Mouse (Mus musculus): ENCODE measurements around the gene Npcd.

Npcd gene

GRCm38 (mm10) chr15:79803533-79804351, 30.3 kb downstream of the Npcd start:
- no peak for DNase-seq (ENCODE audit: low read depth, low spot score)

DNA sequence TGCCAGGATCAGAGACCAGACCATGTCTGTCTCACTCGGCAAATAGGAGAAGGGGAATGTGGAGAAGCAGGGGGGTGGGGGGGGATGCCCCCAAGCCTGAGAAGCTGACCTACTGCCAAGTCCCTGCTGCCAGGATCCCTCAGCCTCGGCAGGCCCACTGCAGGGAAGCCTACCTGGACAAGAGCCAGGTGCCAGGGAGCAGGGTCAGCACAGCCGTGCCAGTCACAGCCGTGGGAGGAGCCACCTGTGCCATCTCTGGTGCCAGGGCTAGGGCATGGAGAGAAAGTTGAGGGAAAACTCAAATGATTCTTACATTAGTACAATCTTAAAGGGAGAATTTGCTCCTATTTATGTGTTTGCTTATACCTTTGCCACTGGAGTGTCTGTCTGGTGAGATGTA, 31.7 kb downstream of the Npcd start:
- no peak for DNase-seq (ENCODE audit: low read depth, low spot score)

GRCm38 (mm10) chr15:79801646-79802045, 32.4 kb downstream of the Npcd start:
- DNase-seq (ENCODE audit: low read depth, low spot score), result no peak

- DNase-seq (ENCODE audit: low read depth, low spot score), result no peak
Measured at GRCm38 (mm10) chr15:79800701-79801100, 33.3 kb downstream of the Npcd start.

DNA sequence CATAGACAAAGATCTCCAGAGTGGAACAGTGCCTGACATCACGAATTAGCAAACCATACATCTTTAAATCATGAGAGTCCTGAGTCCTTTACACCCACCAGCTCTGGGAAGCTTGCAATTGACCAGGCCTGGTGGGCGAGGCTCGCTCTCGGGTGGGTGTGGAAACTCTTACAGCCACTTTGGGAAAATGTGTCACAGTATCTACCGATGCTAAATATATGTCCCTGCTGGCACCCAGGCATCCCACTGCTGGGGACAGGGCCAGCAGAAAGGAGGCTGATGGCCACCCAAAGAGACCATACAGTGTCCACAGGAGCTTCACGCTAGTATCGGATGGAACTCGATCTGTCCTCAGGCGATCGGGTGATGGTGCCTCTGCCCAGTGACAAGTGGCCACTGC, 35.4 kb downstream of the Npcd start:
- DNase-seq (ENCODE audit: low read depth, low spot score), result no peak

- no peak for DNase-seq (ENCODE audit: low read depth, low spot score)
Measured at GRCm38 (mm10) chr15:79797680-79798079, 36.4 kb downstream of the Npcd start.

- no peak for DNase-seq (ENCODE audit: low read depth, low spot score)
Measured at GRCm38 (mm10) chr15:79797096-79797495, 36.9 kb downstream of the Npcd start.

DNA sequence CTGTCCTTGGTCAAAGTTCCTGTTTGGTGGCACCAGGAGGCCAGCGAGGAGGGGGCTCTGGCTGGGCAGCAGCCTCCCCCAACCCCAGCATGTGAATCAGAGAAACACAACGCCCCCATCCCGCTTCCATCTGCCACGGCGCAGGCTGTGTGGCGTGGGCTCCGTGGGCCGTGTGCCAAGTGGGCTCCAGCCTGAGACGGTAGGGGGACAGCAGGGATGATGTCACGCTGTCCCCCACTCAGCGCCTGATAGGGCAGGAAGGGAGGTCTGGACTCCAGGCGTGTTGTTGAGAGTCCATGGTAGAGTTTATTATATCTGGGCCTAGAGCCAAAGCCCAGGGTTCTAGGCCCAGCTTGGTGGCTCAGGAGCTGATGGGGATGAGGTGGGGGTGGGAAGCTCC, 37.8 kb downstream of the Npcd start:
- no peak for DNase-seq (ENCODE audit: low read depth, low spot score)

DNA sequence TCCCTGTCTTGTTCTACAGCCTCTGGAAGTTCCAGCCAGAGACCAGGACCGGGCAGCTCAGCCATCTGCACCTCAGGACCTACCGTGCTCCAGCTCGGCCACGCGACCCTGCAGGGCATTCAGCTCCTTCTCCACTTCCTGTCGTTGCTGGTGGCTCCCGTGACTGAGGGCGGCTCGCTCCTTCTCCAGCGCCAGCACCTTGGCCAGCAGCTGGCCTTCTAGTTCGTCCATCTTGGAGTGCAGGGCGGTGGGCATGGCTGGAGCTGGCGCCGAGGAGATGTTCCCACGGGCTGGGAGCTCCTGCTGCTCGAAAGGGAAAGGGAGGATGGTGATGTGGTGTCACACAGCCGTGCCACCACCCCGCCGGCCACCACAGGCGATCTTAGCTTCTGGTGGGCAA, 39.9 kb downstream of the Npcd start:
- no peak for DNase-seq (ENCODE audit: low read depth, low spot score)

DNA sequence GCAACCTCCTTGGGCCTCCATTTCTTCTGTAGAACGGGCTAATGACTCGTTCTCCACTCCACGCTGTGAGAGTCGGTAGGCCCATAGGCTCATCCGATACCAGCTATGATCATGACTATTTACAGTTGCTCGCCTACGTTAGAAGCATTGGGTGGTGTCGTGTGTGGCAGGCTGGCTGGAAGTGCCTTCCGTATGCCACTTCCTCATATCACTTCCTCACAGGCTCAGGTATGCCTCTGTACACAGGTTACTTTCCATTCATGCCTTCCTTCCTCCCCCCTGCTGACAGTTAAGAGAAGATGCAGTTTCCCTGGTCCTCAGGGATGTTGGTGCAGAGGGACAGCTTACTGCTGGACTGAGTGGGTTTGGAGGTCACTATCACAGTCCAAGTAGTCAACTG, 41.0 kb downstream of the Npcd start:
- DNase-seq (ENCODE audit: low read depth, low spot score), result no peak

DNA sequence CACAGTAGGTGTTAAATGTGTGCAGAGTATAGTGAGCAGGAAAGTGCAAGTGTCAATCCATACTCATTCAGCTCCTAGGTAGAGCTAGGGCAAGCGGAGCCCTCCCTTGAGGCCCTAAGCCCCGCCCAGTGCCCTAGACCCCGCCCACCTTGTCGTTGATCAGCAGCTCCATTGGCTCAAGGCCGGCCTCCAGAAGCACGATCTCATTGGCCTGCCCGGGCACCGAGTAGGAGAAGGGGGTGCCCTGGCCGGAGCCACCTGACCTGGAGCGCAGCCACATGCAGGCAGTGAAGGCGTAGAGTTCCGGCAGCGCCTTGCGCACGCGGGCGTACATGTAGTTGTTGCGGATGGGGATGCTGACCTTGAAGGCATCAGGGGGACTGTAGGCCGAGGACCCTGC, 41.6 kb downstream of the Npcd start:
- no peak for DNase-seq (ENCODE audit: low read depth, low spot score)

DNA sequence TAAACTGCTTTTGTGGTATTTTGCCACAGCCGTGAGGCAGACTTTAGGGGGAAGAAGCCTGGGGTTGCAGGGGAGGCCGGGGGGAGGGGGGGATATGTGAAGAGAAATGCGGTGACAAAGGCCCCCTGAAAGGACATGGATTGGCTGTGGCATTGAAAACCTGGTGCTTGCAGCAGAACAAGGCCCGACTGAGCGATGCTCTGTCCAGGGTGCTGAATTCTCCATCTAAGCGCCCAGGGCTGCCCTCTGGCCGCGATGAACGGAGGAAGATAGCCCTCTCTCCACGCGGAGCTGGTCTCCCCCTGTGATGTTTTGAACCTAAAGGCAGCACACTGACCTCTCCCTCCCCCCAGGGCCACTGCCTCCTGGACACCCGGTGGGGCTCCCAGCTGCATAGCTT, 42.5 kb downstream of the Npcd start:
- peak; percentile 67 for DNase-seq (ENCODE audit: low read depth, low spot score)

GRCm38 (mm10) chr15:79790905-79791304, 43.1 kb downstream of the Npcd start:
- DNase-seq (ENCODE audit: low read depth, low spot score), result no peak

- DNase-seq (ENCODE audit: low read depth, low spot score), result no peak
Measured at GRCm38 (mm10) chr15:79790111-79790510, 43.9 kb downstream of the Npcd start.

DNA sequence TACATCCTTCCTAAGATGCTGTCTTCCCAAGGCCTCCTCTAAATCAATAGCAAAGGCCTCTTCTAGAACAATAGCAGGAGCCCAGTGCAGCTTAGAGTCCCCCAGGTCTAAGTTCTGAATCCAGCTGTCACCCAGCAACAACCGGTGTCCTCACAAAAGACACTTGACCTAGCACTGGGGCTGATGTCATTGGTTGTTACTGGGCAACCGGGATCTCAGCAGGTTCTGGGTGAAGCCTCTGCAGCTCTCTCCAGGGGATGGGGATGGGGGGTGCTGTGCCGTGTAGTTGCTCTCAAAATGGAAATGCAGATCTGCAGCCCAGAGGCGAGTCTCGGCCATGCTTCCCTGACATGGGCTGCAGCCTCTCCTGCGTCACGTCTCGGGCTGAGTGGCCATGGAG, 46.2 kb downstream of the Npcd start:
- DNase-seq (ENCODE audit: low read depth, low spot score), result no peak

GRCm38 (mm10) chr15:79785056-79785455, 49.0 kb downstream of the Npcd start:
- no peak for DNase-seq (ENCODE audit: low read depth, low spot score)

- DNase-seq (ENCODE audit: low read depth, low spot score), result no peak
Measured at GRCm38 (mm10) chr15:79777749-79778148, 56.3 kb downstream of the Npcd start, which contains the start of gene Dnal4. Gene Dnal4 (minus strand): TSS chr15:79777849.

DNA sequence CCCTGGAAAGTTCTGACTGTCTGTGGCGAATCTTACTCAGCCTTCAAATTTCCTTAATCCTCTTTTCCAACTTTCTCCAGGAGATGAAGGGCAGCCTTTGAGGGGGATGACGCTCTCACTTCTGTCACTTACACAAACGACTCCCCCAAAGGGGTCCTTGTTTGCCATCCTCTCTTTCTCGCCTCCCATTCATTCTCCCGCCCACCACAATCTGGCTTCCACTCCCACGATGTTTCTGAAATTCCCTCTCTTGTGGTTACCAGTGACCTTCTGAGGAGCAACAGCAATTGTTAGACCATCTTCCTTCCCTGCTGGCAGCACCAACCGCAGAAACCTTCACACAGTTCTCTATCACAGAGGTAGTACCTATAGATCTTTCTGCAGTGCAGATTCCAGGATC, 58.4 kb downstream of the Npcd start:
- no peak for DNase-seq (ENCODE audit: low read depth, low spot score)

DNA sequence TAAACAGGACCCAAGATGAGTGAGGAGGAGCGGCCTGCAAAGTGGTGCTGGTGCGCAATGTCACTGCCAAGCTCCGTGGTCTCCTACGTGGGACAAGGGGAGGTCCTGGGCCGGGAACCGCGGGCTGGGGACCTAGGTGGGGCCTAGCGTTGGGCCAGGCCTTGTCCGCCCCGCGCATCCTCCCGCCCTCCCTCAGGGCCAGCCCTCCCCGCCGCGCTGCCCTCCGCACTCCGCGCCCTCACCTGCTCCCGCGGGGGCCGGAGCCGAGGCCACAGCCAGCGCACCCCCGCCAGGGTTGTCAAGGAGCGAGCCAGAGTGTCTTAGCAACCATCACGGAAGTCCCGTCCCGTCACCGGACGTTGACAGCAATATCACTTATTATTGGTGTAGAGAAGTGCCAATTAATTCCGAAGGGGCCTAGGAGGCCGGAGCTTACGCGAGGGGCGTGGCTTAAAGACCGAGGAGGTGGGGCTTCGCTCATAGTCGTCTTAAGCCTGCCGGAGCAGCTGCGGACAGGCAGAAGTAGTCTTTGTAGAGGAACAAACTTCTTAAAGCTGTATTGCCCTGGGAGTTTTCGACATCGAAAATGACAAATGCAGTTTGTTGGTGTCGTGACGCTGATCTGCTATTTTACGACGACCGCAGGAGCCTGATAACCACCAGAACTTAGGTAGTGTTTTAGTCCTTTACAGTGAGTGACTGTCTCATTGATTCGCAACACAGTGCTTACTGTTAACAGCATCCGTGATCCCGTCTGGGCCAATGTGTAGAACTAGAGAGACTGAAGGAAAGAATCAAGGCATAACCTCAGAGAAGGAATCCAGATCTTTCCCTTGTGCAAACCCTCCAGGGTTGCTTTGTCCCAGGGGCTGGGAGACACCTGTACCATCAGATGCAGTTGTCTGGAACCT, 59.7 kb downstream of the Npcd start:
- DNase-seq (ENCODE audit: low read depth, low spot score), result peak; percentile 99

- peak; percentile 64 for DNase-seq (ENCODE audit: low read depth, low spot score)
Measured at GRCm38 (mm10) chr15:79770629-79771240, 63.3 kb downstream of the Npcd start.

DNA sequence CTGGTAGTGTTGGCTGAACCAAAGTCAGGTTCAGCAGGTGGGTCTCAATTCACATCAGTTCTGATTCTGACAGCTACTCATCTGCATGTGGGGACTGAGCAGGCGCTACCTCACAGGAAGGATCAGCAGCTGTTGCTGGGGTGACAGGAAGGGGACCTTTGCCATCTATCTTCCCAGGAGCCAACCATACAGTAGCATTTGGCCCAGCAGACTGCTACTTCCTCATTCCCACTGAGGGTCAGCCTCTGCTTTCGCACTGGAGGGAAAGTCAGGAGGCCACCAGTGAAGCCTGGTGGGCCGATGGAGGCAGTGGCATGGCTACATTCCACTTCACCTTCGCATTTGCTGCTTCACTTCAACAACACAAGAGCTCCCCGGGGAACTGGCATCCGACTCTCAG, 65.7 kb downstream of the Npcd start:
- DNase-seq (ENCODE audit: low read depth, low spot score), result no peak

DNA sequence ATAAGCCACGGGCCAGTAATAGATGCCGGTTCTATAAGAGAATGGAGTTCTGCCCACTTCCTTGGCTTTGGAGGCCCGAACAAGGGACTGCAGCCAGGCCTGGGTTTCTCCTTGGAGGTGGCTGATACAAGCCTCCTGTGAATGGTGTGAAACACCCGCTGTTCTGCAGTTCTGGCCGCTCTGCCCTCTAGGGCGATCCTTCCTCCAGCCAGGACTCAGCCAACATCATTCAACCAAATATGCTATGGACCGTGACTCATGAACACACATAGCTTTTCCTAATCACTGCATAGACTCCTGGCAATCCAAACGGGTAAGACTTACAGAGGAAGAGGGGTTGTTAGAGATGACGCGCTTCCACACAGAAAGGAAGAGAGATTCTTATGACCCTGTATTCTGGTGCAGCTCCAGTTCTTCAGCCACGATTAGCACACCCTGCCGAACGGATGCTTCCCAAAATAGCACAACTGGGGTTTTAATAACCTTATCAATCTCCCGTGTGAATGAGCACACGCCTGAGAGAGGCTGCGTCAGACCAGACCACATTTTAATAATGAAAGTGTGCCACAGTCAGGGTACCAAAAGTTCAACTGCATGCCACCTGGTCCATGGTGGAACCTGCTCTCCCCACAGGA, 66.6 kb downstream of the Npcd start:
- peak; percentile 44 for DNase-seq (ENCODE audit: low read depth, low spot score)

All from 3T3-L1 (cell line).